Mouse (Mus musculus) limb, embryonic 11.5 days (tissue): ENCODE results near the gene Acot2. TPM values are rescaled to one million over a fixed set of nuclear protein-coding genes. Genes with fewer than 3 reads are reported as not detected.
"Not testable (repeated sequence)": the region's sequence is repeated elsewhere in the genome, so short reads cannot be mapped to it uniquely, and the experiment has no call there.

Experiments
- ATAC-seq: fragments of 200-750 bp; cut with Nextera tagmentation; 2 replicates; pipeline ENCODE4 v1.8.0; 2017; ENCODE audit warnings: low read depth; ENCODE audit not compliant: insufficient number of reproducible peaks, low FRiP score, low TSS enrichment
- DNase-seq: peaks from one replicate; pipeline ENCODE4 v3.0.0-alpha.2; 2015; ENCODE audit warnings: low spot score
- H3K27ac ChIP-seq: fragments of 300-500 bp; sonication (generic); replicated peaks from 2 replicates; pipeline ENCODE4 v1.5.1; 2014; ENCODE audit warnings: low read depth, mild to moderate bottlenecking, low read length
- H3K27me3 ChIP-seq: fragments of 300-500 bp; sonication (generic); 2 replicates; pipeline ENCODE4 v1.6.1; 2014; ENCODE audit warnings: mild to moderate bottlenecking, low read length, mixed read lengths; ENCODE audit not compliant: control insufficient read depth, insufficient read depth
- H3K36me3 ChIP-seq: fragments of 300-500 bp; sonication (generic); 2 replicates; pipeline ENCODE4 v1.6.1; 2014; ENCODE audit warnings: mild to moderate bottlenecking, low read length, moderate library complexity, mixed read lengths; ENCODE audit not compliant: control insufficient read depth, insufficient read depth
- H3K4me1 ChIP-seq: fragments of 300-500 bp; sonication (generic); 2 replicates; pipeline ENCODE4 v1.6.1; 2014; ENCODE audit warnings: low read length, mixed read lengths; ENCODE audit not compliant: control insufficient read depth, insufficient read depth
- H3K4me2 ChIP-seq: fragments of 300-500 bp; sonication (generic); 2 replicates; pipeline ENCODE4 v1.6.1; 2014; ENCODE audit warnings: low read depth, mild to moderate bottlenecking, moderate library complexity; ENCODE audit not compliant: severe bottlenecking
- H3K4me3 ChIP-seq: fragments of 300-500 bp; sonication (generic); 2 replicates; pipeline ENCODE4 v1.5.1; 2014; ENCODE audit warnings: low read depth, low read length
- H3K9ac ChIP-seq: fragments of 300-500 bp; sonication (generic); 2 replicates; pipeline ENCODE4 v1.6.1; 2014; ENCODE audit warnings: mild to moderate bottlenecking, low read length
- H3K9me3 ChIP-seq: fragments of 300-500 bp; sonication (generic); 2 replicates; pipeline ENCODE4 v1.6.1; 2016; ENCODE audit warnings: low read length; ENCODE audit not compliant: control insufficient read depth
- WGBS: fragments of 180-500 bp; shearing (Covaris S2); extraction: QIAGEN DNeasy Blood & Tissue Kit; methylation state at CpG from one replicate; pipeline ENCODE4 v1.1.7; 2014; 5-methylcytosine and 5-hydroxymethylcytosine counted together
- polyA plus RNA-seq: library from polyadenylated mRNA; unstranded; fragments of >200 nt; fragmentation: Nextera tagmentation; extraction: Ambion mirVana; gene quantifications from 2 replicates; pipeline ENCODE4 v1.2.1, GENCODE M21; 2014

Acot2 gene
- polyA plus RNA-seq, 1 experiment from 2014 or later, result 15.2 TPM

DNA sequence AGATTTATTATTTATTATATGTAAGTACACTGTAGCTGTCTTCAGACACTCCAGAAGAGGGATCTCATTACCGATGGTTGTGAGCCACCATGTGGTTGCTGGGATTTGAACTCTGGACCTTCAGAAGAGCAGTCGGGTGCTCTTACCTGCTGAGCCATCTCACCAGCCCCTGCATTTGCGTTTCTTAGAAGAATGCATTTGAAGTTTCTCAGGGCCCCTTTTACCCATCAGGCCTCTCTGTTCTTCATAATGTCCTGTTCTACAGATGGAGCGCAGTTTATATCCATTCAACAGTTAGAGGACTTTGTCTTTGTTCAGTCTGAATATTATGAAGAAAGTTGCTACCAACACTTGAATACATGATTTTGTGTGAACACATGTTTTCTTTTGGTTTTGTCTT lies 34.6 kb downstream of the Acot2 start:
- not testable (repeated sequence) for H3K36me3 ChIP-seq, H3K4me2 ChIP-seq, H3K9me3 ChIP-seq, ATAC-seq, H3K4me1 ChIP-seq, H3K27ac ChIP-seq, DNase-seq, H3K4me3 ChIP-seq, H3K27me3 ChIP-seq, H3K9ac ChIP-seq
- WGBS, result 90% methylated on average over 4 of the region's 4 CpGs

DNA sequence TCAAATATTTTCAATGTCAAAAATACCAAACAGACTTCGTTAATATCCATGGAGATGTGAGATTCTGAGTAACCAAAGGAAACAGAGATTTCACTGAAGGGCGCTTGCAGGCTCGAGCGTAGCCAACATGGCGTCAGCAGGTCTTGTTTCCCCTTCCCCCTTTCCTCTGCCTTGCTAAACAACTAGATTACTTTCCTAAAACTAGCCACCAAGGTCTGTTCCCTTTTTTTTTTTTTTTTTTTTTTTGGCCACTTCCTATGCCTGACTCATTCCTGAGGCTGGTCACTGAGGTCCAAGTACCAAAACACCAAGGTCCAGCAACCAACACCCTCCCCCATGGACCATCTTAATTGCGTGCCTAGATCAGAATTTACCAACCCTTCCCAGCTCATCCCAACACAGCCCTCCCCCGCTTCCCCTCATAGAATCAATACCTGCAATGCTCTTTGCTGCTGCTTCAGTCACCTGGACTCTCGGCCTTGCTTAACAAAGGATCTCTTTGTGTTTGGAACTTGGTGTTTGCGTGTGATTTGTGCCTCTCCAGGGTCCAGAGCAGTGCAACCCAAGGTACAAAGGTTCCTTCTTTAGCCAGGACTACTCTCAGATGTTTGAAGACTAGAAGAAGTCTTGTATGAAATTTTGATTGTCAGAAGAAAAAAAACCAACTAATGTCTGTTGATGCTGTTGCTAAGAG lies 35.5 kb downstream of the Acot2 start:
- Histone ChIP-seq H3K4me3 (no peak overlapping the region), H3K27me3 (no peaks in the 10 kb centered on the region), H3K9me3 (no peaks in the 10 kb centered on the region), H3K4me1 (no peaks in the 10 kb centered on the region), H3K9ac (no peak overlapping the region), H3K36me3 (no peaks in the 10 kb centered on the region), H3K27ac (no peak overlapping the region), H3K4me2 (no peak overlapping the region)
- peak; percentile 31 for DNase-seq
- ATAC-seq, result no peak
- 85% methylated on average over 9 of the region's 9 CpGs for WGBS

DNA sequence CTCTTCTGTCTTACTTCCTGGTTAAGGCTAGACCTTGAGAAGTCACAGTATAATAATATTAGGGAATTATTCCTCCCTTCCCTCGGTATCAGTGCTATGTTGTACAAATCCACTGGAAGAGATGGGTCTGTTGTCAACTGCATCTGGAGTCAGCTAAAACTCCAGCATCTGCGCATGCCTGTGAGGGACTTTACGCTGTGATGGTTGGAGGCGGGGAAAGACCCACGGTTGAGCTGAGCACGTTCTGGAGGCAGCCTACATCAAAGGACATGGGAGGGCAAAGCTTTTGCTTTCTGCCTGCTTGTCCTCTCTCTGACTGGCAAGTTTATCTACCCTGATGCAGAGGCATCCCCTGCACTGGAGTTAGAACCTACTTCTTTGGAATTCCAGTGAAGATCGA lies 38.2 kb downstream of the Acot2 start:
- H3K27me3 ChIP-seq, result no peaks in the 10 kb centered on the region
- ATAC-seq, result no peak
- no peaks in the 10 kb centered on the region for H3K9me3 ChIP-seq
- H3K4me1 ChIP-seq, result no peaks in the 10 kb centered on the region
- H3K4me2 ChIP-seq, result no peak overlapping the region
- H3K9ac ChIP-seq, result no peak overlapping the region
- no peak overlapping the region for H3K27ac ChIP-seq
- WGBS, result 85% methylated on average over 7 of the region's 7 CpGs
- H3K4me3 ChIP-seq, result no peak overlapping the region
- no peak for DNase-seq
- H3K36me3 ChIP-seq, result no peaks in the 10 kb centered on the region

DNA sequence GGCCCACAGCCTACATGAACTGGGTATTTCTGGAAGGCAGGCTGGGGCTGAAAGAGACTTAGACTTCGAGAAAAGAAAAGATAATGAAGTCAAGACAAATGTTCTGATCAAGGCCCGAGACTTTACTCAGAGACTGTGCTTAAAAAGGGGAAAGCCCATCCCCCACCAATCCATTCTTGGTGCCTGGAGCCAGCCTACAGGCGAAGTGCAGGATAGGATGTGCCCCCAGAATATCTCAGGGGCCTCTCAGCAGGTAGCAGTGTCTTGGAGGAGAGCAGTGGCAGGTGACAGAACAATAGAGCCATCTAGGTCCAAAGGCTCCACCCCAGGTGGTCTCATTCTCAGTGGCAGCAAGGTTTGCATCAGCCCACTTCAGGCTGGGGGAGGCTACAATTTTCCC lies 40.7 kb downstream of the Acot2 start:
- not testable (repeated sequence) for H3K4me3 ChIP-seq, H3K27ac ChIP-seq, H3K36me3 ChIP-seq, ATAC-seq, H3K9ac ChIP-seq, H3K4me1 ChIP-seq, H3K4me2 ChIP-seq, DNase-seq, H3K27me3 ChIP-seq, H3K9me3 ChIP-seq
- 72% methylated on average over 3 of the region's 3 CpGs for WGBS

DNA sequence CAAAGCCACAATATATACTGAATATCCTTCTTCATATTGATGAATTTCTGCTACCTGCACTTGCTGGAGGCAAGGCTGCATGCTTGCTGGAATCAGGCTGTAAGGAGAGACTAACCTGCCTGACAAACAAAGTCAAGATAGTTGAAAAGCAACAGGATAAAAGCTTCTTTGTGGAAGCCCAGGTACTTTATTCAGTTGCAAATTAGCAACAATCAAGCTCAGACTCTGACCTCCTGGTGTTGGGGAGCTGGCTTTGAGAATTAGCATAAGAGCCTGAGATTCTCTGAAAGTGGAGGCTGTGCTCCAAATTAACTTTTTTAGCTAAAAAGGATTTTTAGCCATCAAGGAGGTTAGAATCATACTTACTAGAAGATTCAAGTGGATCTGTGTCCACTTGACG lies 41.4 kb downstream of the Acot2 start:
- WGBS, result 92% methylated on average over 1 of the region's 1 CpGs
- DNase-seq, H3K27me3 ChIP-seq, H3K9ac ChIP-seq, H3K4me2 ChIP-seq, H3K36me3 ChIP-seq, H3K4me3 ChIP-seq, H3K27ac ChIP-seq, H3K4me1 ChIP-seq, ATAC-seq, H3K9me3 ChIP-seq: not testable (repeated sequence)

DNA sequence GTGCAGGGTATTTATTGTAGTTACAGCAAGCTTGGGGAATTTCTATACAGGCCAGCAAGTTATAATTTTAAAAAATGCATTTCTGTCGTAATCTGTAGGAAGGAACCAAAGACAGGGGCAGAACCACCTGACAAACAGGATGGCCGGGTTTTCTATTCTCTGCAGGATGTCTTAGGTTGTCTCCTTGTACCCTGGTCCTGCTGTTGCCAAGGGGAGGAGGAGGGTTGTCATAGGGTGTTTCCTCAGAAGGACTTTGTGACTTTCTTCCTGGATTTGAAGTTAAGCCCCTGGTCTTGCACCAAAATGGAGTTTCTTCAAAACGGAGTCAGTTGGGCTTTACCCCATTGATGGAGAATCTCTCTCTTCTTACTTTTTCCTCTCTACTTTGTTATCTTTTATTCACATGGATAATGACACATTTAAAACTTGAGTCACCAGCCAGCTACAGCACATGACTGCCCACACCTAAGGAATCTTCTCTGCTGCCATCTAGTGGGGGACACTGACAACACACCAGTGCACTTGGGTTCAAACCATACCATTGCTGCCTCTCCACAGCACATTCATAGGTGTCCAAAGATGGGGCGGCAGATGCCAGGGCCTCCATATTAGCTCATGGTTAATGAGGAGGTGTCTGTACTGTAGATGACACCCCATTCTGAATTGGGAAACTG lies 43.1 kb downstream of the Acot2 start:
- Histone ChIP-seq H3K36me3 (no peaks in the 10 kb centered on the region), H3K4me3 (no peak overlapping the region), H3K4me2 (no peak overlapping the region), H3K4me1 (no peaks in the 10 kb centered on the region), H3K27me3 (no peaks in the 10 kb centered on the region), H3K27ac (no peak overlapping the region), H3K9ac (no peak overlapping the region), H3K9me3 (no peaks in the 10 kb centered on the region)
- DNase-seq (peak; percentile 81), ATAC-seq (peak; percentile 39; the same call in 1 of the 2 replicates)
- WGBS, result 72% methylated on average over 4 of the region's 4 CpGs

DNA sequence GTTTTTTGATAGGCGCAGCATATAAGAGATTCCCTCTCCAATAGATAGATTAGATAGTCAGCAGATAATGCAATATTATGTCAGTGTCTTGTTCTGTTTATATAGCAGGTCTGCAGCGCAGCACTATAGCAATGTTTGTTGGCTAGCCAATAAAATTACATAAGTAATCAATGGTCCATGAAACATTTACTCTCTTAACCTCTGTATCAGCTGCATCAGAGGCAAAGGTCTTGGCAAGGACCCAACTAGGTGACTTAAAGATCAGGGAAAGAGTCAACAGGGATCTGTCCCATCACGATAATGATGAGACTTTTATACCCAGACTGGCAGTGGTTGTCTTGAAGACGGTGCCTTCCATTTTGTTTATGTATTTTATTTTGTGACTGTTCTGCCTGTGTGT lies 45.2 kb downstream of the Acot2 start:
- Histone ChIP-seq H3K36me3 (no peaks in the 10 kb centered on the region), H3K9ac (no peak overlapping the region), H3K4me2 (no peak overlapping the region), H3K27me3 (no peaks in the 10 kb centered on the region), H3K4me1 (no peaks in the 10 kb centered on the region), H3K27ac (no peak overlapping the region), H3K4me3 (no peak overlapping the region), H3K9me3 (no peaks in the 10 kb centered on the region)
- ATAC-seq (no peak), DNase-seq (no peak)
- 93% methylated on average over 4 of the region's 4 CpGs for WGBS

DNA sequence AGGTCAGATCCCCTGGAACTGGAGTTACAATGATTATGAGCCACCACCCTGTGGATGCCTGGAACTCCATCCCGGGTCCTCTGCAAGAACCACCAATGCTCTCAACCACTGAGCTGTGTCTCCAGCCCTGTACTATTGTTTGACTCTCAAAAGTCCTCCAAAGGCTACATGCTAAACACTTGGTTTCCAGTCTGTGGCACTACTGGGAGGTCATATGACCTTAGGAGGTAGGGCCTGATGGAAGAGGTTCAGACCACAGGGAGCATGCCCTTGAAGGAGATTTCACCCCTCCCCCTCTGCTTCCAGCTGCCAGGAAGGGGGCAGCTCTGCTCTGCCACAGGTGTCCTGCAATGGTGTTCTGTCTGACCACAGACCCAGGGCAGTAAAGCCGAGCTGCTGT lies 45.6 kb downstream of the Acot2 start:
- not testable (repeated sequence) for H3K27ac ChIP-seq, H3K4me1 ChIP-seq, H3K36me3 ChIP-seq, H3K9me3 ChIP-seq, H3K27me3 ChIP-seq, H3K9ac ChIP-seq, ATAC-seq, H3K4me2 ChIP-seq, DNase-seq, H3K4me3 ChIP-seq
- WGBS, result 79% methylated on average over 2 of the region's 2 CpGs
